Mouse (Mus musculus) bone marrow, adult 2 months (tissue): ENCODE measurements around the gene Hc.

Source experiments
- CTCF ChIP-seq: fragments of 200-500 bp; IDR thresholded peaks from 2 replicates; pipeline ENCODE4 v1.5.1; 2011; ENCODE audit warnings: low read length, control low read depth; ENCODE audit not compliant: control insufficient read depth, insufficient read depth
- POLR2A ChIP-seq: fragments of 200-500 bp; IDR thresholded peaks from 2 replicates; pipeline ENCODE4 v1.6.1; 2011; ENCODE audit warnings: low read depth, mild to moderate bottlenecking, control low read depth, low read length, borderline replicate concordance; ENCODE audit not compliant: control insufficient read depth

GRCm38 (mm10) chr2:35060897-35061296 lies 341 bp downstream of the Hc start:
- TF ChIP-seq POLR2A (no peak), CTCF (no peak)
